10 mouse cellular contexts compared by ENCODE assay signal in genomic region chr12:80853737-80854136, GRCm38 (mm10).
DNase-seq lines count a peak whose midpoint lies in the region; ATAC-seq and TF ChIP-seq lines count a peak whose summit lies in the region.
"Had no signal": no experiment of that assay in that cellular context is flagged by ENCODE, and none has a peak within 500 bp of the region (broad histone marks: within the 10 kb centered on the region; RNA-seq: fewer than 3 reads in every experiment).

No protein-coding gene starts in this region.

- 42% methylated on average over 3 of the region's 3 CpGs for WGBS in heart, postnatal 0 days
- WGBS in forebrain, embryonic 10.5 days: 80% methylated on average over 3 of the region's 3 CpGs

- H3K27ac ChIP-seq in heart, postnatal 0 days (ENCODE audit: low read depth): peak overlapping the region; percentile 52
- H3K27ac ChIP-seq in forebrain, embryonic 10.5 days: no peak overlapping the region
- H3K27ac ChIP-seq: embryonic facial prominence, embryonic 12.5 days had no signal

- DNase-seq in kidney, postnatal 10 days: peak; percentile 22
- no peak for DNase-seq in kidney, postnatal 25 days
- peak; percentile 62 for DNase-seq in adipocyte (ENCODE audit: low spot score)
- peak; percentile 14 for DNase-seq in heart, postnatal 0 days (ENCODE audit: low spot score)
- no peak for DNase-seq in forebrain, embryonic 10.5 days (ENCODE audit: extremely low spot score, low spot score)
- no peak for DNase-seq in right cerebral cortex, adult 2 months (ENCODE audit: low spot score in 2 of 2)
- DNase-seq in right cerebral cortex, postnatal 4 days: no peak
- DNase-seq: adrenal gland, adult 8-10 months had no signal

- H3K27me3 ChIP-seq in heart, postnatal 0 days (ENCODE audit: control insufficient read depth, insufficient read depth, low read length): no peaks in the 10 kb centered on the region
- no peaks in the 10 kb centered on the region for H3K27me3 ChIP-seq in forebrain, embryonic 10.5 days (ENCODE audit: poor library complexity, severe bottlenecking)
- H3K27me3 ChIP-seq: embryonic facial prominence, embryonic 12.5 days had no signal

- peaks cover 6% of the 10 kb centered on the region; the same call in 1 of the 2 replicates for H3K36me3 ChIP-seq in heart, postnatal 0 days (replicated peaks; ENCODE audit: control insufficient read depth, insufficient read depth, low read length)
- no peaks in the 10 kb centered on the region for H3K36me3 ChIP-seq in forebrain, embryonic 10.5 days (replicated peaks)
- H3K36me3 ChIP-seq: embryonic facial prominence, embryonic 12.5 days had no signal

- H3K4me2 ChIP-seq in heart, postnatal 0 days (ENCODE audit: low read depth, low read length): no peak overlapping the region
- H3K4me2 ChIP-seq: embryonic facial prominence, embryonic 12.5 days had no signal

- no peak overlapping the region for H3K9ac ChIP-seq in heart, postnatal 0 days (replicated peaks; ENCODE audit: low read depth, low read length)
- H3K9ac ChIP-seq: embryonic facial prominence, embryonic 12.5 days had no signal

- no peak for ATAC-seq in heart, postnatal 0 days (ENCODE audit: insufficient read depth, low read depth)
- ATAC-seq in monocyte, adult 5-6 weeks (replicated peaks; ENCODE audit: insufficient number of reproducible peaks, low FRiP score, low TSS enrichment, poor library complexity, severe bottlenecking): 0 out of 2 replicates have a peak, but pooled peaks have one; percentile 50

- TF ChIP-seq CTCF in heart, postnatal 0 days (IDR thresholded peaks at IDR 0.05; ENCODE audit: low read depth): no peak

- H3K9me3 ChIP-seq in heart, postnatal 0 days (replicated peaks; ENCODE audit: control insufficient read depth, low read length): no peaks in the 10 kb centered on the region
- no peaks in the 10 kb centered on the region for H3K9me3 ChIP-seq in forebrain, embryonic 10.5 days
- H3K9me3 ChIP-seq: embryonic facial prominence, embryonic 12.5 days had no signal

- peaks cover 19% of the 10 kb centered on the region; the same call in 1 of the 2 replicates for H3K4me1 ChIP-seq in heart, postnatal 0 days (ENCODE audit: control insufficient read depth, insufficient read depth)
- peaks cover 21% of the 10 kb centered on the region for H3K4me1 ChIP-seq in forebrain, embryonic 10.5 days
- H3K4me1 ChIP-seq: embryonic facial prominence, embryonic 12.5 days had no signal

- no peak for TF ChIP-seq EP300 in heart, postnatal 0 days (IDR thresholded peaks at IDR 0.05; ENCODE audit: low read depth)

- no peak overlapping the region for H3K4me3 ChIP-seq in heart, postnatal 0 days (ENCODE audit: low read depth, low read length)
- H3K4me3 ChIP-seq in forebrain, embryonic 10.5 days: no peak overlapping the region
- H3K4me3 ChIP-seq: embryonic facial prominence, embryonic 12.5 days had no signal

Comparison
In these comparisons a context has a peak if more than half of its experiments do, and no peak if none do; other contexts are left out.
1. DNase-seq: peak in kidney, postnatal 10 days (single experiment), adipocyte (single experiment) and heart, postnatal 0 days (single experiment); none in kidney, postnatal 25 days (0 of 2), forebrain, embryonic 10.5 days (single experiment), right cerebral cortex, adult 2 months (0 of 2) and right cerebral cortex, postnatal 4 days (single experiment).